Mouse (Mus musculus) frontal cortex, postnatal 25 days (tissue): ENCODE measurements around the gene Gpc6.

Source experiments
- DNase-seq, 2 experiments: peaks; one replicate each; pipeline ENCODE4 v3.0.0; 2022; ENCODE audit warnings: low spot score in 2 of 2

The Gpc6 gene

GRCm38 (mm10) chr14:117700670-117701280, 775.7 kb downstream of the Gpc6 start:
- DNase-seq, result no peak

GRCm38 (mm10) chr14:117708817-117709216, 783.7 kb downstream of the Gpc6 start:
- no peak for DNase-seq

GRCm38 (mm10) chr14:117710463-117710911, 785.4 kb downstream of the Gpc6 start:
- DNase-seq, result no peak

DNA sequence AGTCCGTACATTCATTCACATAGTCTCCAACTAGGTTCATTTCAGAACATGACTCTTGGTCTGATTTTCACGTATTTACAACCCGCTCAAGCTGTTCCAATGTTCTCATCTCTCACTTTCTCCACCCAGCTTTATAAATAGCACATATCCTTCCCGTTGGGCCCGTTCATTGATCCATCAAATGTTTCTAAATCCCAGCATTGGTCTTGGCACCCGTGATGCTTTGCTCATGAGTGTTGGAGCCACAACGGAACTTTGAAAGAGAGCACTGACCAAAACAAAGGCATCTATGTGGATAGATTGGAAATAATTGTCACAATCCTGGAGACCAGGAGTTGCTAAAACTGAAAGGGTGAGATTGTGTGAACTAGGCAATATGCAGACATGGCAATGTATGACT, 787.2 kb downstream of the Gpc6 start:
- DNase-seq, result no peak

GRCm38 (mm10) chr14:117714165-117714564, 789.0 kb downstream of the Gpc6 start:
- no peak for DNase-seq

GRCm38 (mm10) chr14:117716305-117716704, 791.2 kb downstream of the Gpc6 start:
- no peak for DNase-seq

DNA sequence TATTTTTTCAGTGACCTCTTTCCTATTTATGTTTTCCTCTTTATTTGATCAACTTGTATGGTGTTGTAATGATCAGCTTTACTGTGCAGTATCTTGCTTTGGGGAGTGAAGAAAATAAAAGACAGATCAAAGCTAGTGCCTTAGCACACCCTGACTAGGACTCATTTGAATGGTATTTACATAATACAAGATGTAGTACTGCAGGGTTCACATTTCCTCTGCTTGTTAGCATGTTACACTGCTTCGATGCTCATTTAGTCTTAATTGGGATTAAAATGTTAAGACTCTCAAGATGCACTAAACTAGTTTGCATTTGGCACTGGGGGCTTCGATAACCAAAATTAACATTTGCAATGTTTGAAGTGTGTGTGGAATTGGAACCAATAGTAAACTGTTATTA, 803.6 kb downstream of the Gpc6 start:
- no peak for DNase-seq

DNA sequence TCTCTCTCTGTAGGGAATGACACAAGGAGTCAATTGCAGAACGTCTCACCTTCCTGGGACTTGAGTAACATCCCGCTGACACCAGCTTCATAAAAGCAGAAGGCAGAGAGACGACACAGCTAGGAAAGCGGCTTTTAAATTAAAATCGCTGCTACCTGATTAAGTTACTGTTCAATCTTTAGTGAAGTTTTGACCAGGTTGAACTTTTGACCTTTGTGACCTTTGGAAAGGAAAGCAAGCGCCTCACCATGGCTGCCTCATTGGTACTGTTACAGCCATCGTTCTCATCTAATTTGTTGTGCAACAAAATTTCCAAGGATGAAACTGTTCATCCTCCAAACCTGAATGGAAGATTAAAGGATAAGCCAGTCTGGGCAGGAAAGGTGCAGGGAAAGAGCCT, 830.1 kb downstream of the Gpc6 start:
- DNase-seq, result no peak

- no peak for DNase-seq
Observed at GRCm38 (mm10) chr14:117756505-117756904, 831.4 kb downstream of the Gpc6 start.

DNA sequence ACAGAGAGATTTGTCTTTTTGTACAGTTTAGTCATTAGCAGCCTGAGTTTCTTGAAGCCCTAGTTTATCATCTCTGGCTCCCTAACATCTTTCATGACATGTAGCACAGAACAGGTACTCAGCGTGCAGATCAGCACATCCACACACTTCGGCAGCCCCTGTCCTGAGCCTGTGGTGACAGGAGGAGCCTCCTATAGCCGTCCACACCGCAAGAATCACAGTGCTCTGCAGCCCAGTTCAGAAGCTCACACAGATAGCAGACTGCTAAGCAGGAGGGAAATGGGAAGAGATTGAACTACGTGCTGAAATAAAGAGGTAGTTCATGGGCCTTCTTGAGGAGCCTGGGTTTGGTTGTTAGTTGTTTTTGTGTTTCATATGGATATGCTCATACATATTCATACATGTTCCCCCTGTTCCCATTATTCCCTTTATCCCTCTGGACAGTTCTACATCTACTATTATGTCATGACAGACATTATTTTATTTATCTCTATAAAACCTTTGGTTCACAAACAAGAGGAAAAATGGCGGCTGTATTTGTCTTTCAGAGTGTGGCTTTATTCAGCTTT, 832.8 kb downstream of the Gpc6 start:
- DNase-seq, result no peak

- DNase-seq, result no peak
Observed at GRCm38 (mm10) chr14:117760830-117761517, 835.9 kb downstream of the Gpc6 start.

GRCm38 (mm10) chr14:117762934-117763333, 837.8 kb downstream of the Gpc6 start:
- no peak for DNase-seq

DNA sequence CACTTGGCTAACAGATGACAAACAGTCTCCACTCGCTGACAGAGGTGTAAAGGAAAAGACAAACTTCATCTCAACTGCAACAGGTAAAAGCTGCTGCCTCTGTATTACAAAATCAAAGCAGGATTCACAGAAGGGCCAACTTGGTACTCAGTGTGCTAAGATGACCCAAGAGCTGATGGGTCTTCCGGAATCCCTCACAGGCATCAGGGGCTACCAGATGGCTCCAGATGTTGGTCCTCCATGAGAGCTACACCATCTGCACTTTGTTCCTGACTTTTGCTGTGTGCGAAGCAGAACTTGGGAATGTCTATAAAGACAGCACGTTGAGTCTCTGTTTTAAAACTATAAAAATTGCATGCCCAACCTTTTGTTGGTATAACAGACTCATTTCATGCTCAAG, 842.7 kb downstream of the Gpc6 start:
- no peak for DNase-seq

DNA sequence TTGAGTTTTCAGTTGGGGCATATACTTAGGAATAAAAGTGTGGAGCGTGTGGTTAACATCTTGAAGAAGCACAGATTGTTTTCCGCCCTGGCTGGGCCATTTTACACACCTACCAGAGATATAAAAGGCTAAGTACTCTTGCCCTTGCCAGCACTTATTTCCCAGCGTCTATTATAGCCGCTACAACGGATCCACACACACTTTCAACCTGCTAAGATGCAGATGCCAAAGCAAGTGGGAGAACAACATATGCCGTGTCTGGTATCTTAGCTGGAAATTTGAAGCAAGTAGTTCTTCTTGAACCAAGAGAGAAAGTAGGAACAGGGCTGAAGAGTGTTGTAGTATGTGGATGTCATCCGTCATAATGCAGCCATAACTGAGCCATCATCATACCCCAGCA, 843.6 kb downstream of the Gpc6 start:
- no peak for DNase-seq

DNA sequence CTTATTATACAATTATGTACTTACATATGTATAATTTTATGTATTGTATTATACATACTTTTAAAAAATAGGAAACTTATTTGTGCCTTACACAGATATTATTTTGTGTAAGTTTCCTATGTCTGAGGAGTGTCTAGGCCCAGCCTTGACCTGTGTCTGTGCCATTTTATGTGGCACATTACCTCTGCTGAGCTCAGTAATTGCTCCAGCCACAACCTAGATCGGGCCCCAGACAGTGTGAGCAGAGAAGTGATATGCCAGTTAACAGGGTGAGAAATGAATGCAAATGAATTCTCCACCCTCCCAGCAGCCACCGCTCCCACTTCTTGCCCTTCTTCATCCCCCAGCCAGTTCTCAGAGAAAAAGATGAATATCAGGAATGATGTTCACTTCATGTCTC, 848.3 kb downstream of the Gpc6 start:
- DNase-seq, result no peak

DNA sequence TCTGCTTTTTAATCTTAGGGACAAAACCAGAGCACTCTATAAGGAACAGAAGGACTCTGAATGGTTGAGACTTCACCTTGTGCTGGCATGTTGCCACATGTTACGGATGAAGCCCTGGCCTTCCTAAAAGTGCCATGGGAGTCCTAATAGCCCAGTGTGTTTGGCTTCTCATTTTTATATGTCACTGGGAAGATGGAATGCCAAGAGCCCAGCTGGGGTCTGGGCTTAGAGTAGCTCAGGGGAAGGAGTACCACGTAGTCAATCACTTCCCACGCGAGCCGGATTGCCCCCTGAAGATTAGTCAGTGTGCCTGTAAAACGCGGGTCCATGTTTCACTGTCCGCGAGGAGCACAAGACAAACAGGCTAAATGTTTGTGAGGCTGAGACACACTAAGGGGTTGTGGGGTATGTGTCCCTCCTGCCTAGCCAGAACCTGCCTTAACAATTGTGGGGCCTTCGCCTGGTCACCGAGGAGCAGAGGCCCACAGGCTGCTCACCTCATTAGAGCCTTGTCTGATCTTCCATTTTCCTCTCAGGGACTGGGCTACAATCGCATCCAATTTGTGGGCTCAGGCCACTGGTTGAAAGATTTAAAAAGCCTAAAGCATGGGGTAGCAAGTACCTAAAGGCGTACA, 852.9 kb downstream of the Gpc6 start:
- no peak for DNase-seq

GRCm38 (mm10) chr14:117778538-117779413, 853.7 kb downstream of the Gpc6 start:
- DNase-seq, result no peak

DNA sequence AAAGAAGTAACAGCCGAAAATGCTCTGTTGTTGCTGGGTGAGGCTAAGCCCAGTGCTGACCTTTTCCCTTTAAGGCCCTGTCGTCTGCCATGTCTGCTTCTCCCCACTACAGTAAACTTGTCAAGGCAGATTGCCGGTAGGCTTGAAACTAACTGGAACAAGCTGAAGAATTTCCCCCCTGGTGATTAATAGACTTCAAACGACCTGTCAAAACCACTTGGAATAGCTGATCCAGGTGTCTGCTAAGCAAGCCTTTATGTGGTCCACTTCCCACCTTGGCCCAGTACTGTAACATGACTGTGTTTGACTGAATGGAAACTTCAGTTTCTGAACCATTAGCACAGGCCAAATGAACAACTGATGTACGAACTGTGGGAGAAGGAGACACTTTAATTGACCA, 856.6 kb downstream of the Gpc6 start:
- no peak for DNase-seq

GRCm38 (mm10) chr14:117783671-117784262, 858.7 kb downstream of the Gpc6 start:
- DNase-seq, result no peak

DNA sequence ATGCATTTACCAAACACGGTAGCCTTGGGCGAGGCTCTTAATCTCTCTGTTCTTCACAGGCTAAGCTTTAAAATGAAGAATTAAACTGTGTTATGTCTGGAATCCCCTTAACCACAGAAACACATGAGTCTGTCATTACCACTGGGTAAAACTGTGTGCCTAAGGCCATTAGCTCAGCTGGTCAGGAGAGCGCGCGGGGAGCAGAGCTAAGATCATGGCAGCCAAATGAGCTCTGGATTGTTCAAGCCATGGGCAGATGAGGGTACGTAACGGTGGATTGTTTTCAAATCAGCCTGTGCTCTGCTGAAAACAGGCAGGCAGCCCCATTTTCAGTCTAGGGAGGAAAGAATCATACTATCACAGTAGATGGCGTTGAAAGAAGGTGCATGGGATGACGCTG, 859.8 kb downstream of the Gpc6 start:
- DNase-seq, result no peak

GRCm38 (mm10) chr14:117785507-117786085, 860.5 kb downstream of the Gpc6 start:
- DNase-seq, result no peak
